Comparison of ENCODE assay signal across 18 mouse cellular contexts in genomic region chr9:95542475-95542874, GRCm38 (mm10). TPM values are rescaled to one million over a fixed set of nuclear protein-coding genes. Genes with fewer than 3 reads are reported as not detected.
DNase-seq lines count a peak whose midpoint lies in the region; ATAC-seq lines count a peak whose summit lies in the region.
"Had no signal": no experiment of that assay in that cellular context is flagged by ENCODE, and none has a peak within 500 bp of the region (broad histone marks: within the 10 kb centered on the region; RNA-seq: fewer than 3 reads in every experiment).

No protein-coding gene starts in this region.

- H3K27ac ChIP-seq in hindbrain, embryonic 15.5 days (replicated peaks), result 0 out of 2 replicates have a peak overlapping the region, but pooled peaks have one; percentile 29
- H3K27ac ChIP-seq in hindbrain, embryonic 10.5 days, result no peak overlapping the region
- peak overlapping the region; percentile 6; the same call in 1 of the 2 replicates for H3K27ac ChIP-seq in neural tube, embryonic 13.5 days (replicated peaks)
- peak overlapping the region; percentile 67; the same call in 1 of the 2 replicates for H3K27ac ChIP-seq in liver, embryonic 15.5 days (replicated peaks)
- H3K27ac ChIP-seq in neural tube, embryonic 15.5 days (replicated peaks), result 0 out of 2 replicates have a peak overlapping the region, but pooled peaks have one; percentile 48
- H3K27ac ChIP-seq: embryonic facial prominence, embryonic 15.5 days; limb, embryonic 13.5 days had no signal

- 0 out of 2 replicates have a peak, but pooled peaks cover 3% of the 10 kb centered on the region for H3K4me1 ChIP-seq in hindbrain, embryonic 15.5 days (replicated peaks)
- H3K4me1 ChIP-seq in hindbrain, embryonic 10.5 days (replicated peaks), result no peaks in the 10 kb centered on the region
- 0 out of 2 replicates have a peak, but pooled peaks cover 4% of the 10 kb centered on the region for H3K4me1 ChIP-seq in neural tube, embryonic 13.5 days (replicated peaks)
- H3K4me1 ChIP-seq in liver, embryonic 15.5 days (replicated peaks), result peaks cover 22% of the 10 kb centered on the region
- 0 out of 2 replicates have a peak, but pooled peaks cover 3% of the 10 kb centered on the region for H3K4me1 ChIP-seq in neural tube, embryonic 15.5 days
- H3K4me1 ChIP-seq: embryonic facial prominence, embryonic 15.5 days; limb, embryonic 13.5 days had no signal

- H3K9ac ChIP-seq in hindbrain, embryonic 15.5 days, result no peak overlapping the region
- no peak overlapping the region for H3K9ac ChIP-seq in neural tube, embryonic 13.5 days
- H3K9ac ChIP-seq in liver, embryonic 15.5 days, result no peak overlapping the region
- no peak overlapping the region for H3K9ac ChIP-seq in neural tube, embryonic 15.5 days (replicated peaks)
- H3K9ac ChIP-seq: embryonic facial prominence, embryonic 15.5 days; limb, embryonic 13.5 days had no signal

- H3K4me3 ChIP-seq in hindbrain, embryonic 15.5 days, result no peak overlapping the region
- no peak overlapping the region for H3K4me3 ChIP-seq in hindbrain, embryonic 10.5 days
- H3K4me3 ChIP-seq in neural tube, embryonic 13.5 days, result no peak overlapping the region
- H3K4me3 ChIP-seq in liver, embryonic 15.5 days (replicated peaks), result no peak overlapping the region
- H3K4me3 ChIP-seq in neural tube, embryonic 15.5 days (replicated peaks), result no peak overlapping the region
- H3K4me3 ChIP-seq: embryonic facial prominence, embryonic 15.5 days; limb, embryonic 13.5 days had no signal

- WGBS in hindbrain, embryonic 15.5 days, result 73% methylated on average over 6 of the region's 6 CpGs
- WGBS in hindbrain, embryonic 10.5 days, result 86% methylated on average over 6 of the region's 6 CpGs
- 77% methylated on average over 6 of the region's 6 CpGs for WGBS in neural tube, embryonic 13.5 days
- 73% methylated on average over 6 of the region's 6 CpGs for whole genome bisulfite sequencing in liver, embryonic 15.5 days (ENCODE audit: insufficient replicate concordance)
- 80% methylated on average over 6 of the region's 6 CpGs for WGBS in neural tube, embryonic 15.5 days

- ATAC-seq in hindbrain, embryonic 15.5 days (ENCODE audit: low FRiP score, low read depth), result no peak
- no peak for ATAC-seq in neural tube, embryonic 13.5 days (ENCODE audit: low read depth)
- peak; percentile 36 for ATAC-seq in liver, embryonic 15.5 days (ENCODE audit: insufficient read depth)
- ATAC-seq in neural tube, embryonic 15.5 days (ENCODE audit: low FRiP score), result no peak
- ATAC-seq: inflammation-experienced regulatory T-cells, adult 6 months had no signal

- H3K9me3 ChIP-seq in hindbrain, embryonic 15.5 days, result no peaks in the 10 kb centered on the region
- no peaks in the 10 kb centered on the region for H3K9me3 ChIP-seq in hindbrain, embryonic 10.5 days
- H3K9me3 ChIP-seq in neural tube, embryonic 13.5 days, result no peaks in the 10 kb centered on the region
- H3K9me3 ChIP-seq in liver, embryonic 15.5 days (replicated peaks), result no peaks in the 10 kb centered on the region
- no peaks in the 10 kb centered on the region for H3K9me3 ChIP-seq in neural tube, embryonic 15.5 days (replicated peaks)
- H3K9me3 ChIP-seq: embryonic facial prominence, embryonic 15.5 days; limb, embryonic 13.5 days had no signal

- no peak overlapping the region for H3K4me2 ChIP-seq in hindbrain, embryonic 15.5 days
- no peak overlapping the region for H3K4me2 ChIP-seq in neural tube, embryonic 13.5 days
- peak overlapping the region; percentile 26; the same call in 1 of the 2 replicates for H3K4me2 ChIP-seq in liver, embryonic 15.5 days
- H3K4me2 ChIP-seq in neural tube, embryonic 15.5 days, result no peak overlapping the region
- H3K4me2 ChIP-seq: embryonic facial prominence, embryonic 15.5 days; limb, embryonic 13.5 days had no signal

- H3K27me3 ChIP-seq in hindbrain, embryonic 15.5 days, result no peaks in the 10 kb centered on the region
- H3K27me3 ChIP-seq in hindbrain, embryonic 10.5 days (ENCODE audit: insufficient read depth, poor library complexity, severe bottlenecking), result no peaks in the 10 kb centered on the region
- H3K27me3 ChIP-seq in neural tube, embryonic 13.5 days, result no peaks in the 10 kb centered on the region
- no peaks in the 10 kb centered on the region for H3K27me3 ChIP-seq in liver, embryonic 15.5 days
- H3K27me3 ChIP-seq in neural tube, embryonic 15.5 days (replicated peaks), result no peaks in the 10 kb centered on the region
- H3K27me3 ChIP-seq: embryonic facial prominence, embryonic 15.5 days; limb, embryonic 13.5 days had no signal

- no peaks in the 10 kb centered on the region for H3K36me3 ChIP-seq in hindbrain, embryonic 15.5 days
- H3K36me3 ChIP-seq in hindbrain, embryonic 10.5 days, result no peaks in the 10 kb centered on the region
- H3K36me3 ChIP-seq in neural tube, embryonic 13.5 days, result no peaks in the 10 kb centered on the region
- H3K36me3 ChIP-seq in liver, embryonic 15.5 days (replicated peaks), result no peaks in the 10 kb centered on the region
- no peaks in the 10 kb centered on the region for H3K36me3 ChIP-seq in neural tube, embryonic 15.5 days
- H3K36me3 ChIP-seq: embryonic facial prominence, embryonic 15.5 days; limb, embryonic 13.5 days had no signal

- DNase-seq in hindbrain, embryonic 10.5 days (ENCODE audit: low spot score), result no peak
- DNase-seq in neural tube, embryonic 10.5 days (ENCODE audit: extremely low spot score, low spot score), result no peak
- DNase-seq in frontal cortex, postnatal 25 days (ENCODE audit: low spot score in 2 of 2), result no peak
- DNase-seq: B cell, adult 2 months; cerebellum, adult 18-20 months; cerebellum, postnatal 25 days; embryo, embryonic 11 days; gastrocnemius, postnatal 10 days; heart, postnatal 36 days; right cerebral cortex, postnatal 14 days; spleen, adult 18-20 months had no signal

RNA-seq across cellular contexts. Expression of gene Paqr9, which starts 17.0 kb away (rescaled TPM):
- polyA plus RNA-seq in hindbrain, embryonic 15.5 days (2015; fragmentation: Nextera tagmentation; extraction: Ambion mirVana), result 6.4 and 6.8 TPM in 2 replicates
- 0.14 and 0.18 TPM in 2 replicates for polyA plus RNA-seq in hindbrain, embryonic 10.5 days (2016; fragmentation: Nextera tagmentation; extraction: Ambion mirVana)
- polyA plus RNA-seq in neural tube, embryonic 13.5 days (2015; fragmentation: Nextera tagmentation; extraction: Ambion mirVana), result 4.1 and 4.3 TPM in 2 replicates
- polyA plus RNA-seq in liver, embryonic 15.5 days (2015; fragmentation: Nextera tagmentation; extraction: Ambion mirVana), result 13.3 and 14.9 TPM in 2 replicates
- polyA plus RNA-seq in neural tube, embryonic 15.5 days (2015; fragmentation: Nextera tagmentation; extraction: Ambion mirVana), result 6.5 and 8.8 TPM in 2 replicates
- polyA plus RNA-seq: inflammation-experienced regulatory T-cells, adult 6 months had no signal

RNA-seq across cellular contexts. Expression of gene U2surp, which starts 30.7 kb away (rescaled TPM):
- polyA plus RNA-seq in hindbrain, embryonic 15.5 days (2015; fragmentation: Nextera tagmentation; extraction: Ambion mirVana), result 113 and 122 TPM in 2 replicates
- 101 and 129 TPM in 2 replicates for polyA plus RNA-seq in hindbrain, embryonic 10.5 days (2016; fragmentation: Nextera tagmentation; extraction: Ambion mirVana)
- 145 and 161 TPM in 2 replicates for polyA plus RNA-seq in neural tube, embryonic 13.5 days (2015; fragmentation: Nextera tagmentation; extraction: Ambion mirVana)
- 43.5 and 52.1 TPM in 2 replicates for polyA plus RNA-seq in liver, embryonic 15.5 days (2015; fragmentation: Nextera tagmentation; extraction: Ambion mirVana)
- polyA plus RNA-seq in neural tube, embryonic 15.5 days (2015; fragmentation: Nextera tagmentation; extraction: Ambion mirVana), result 115 and 128 TPM in 2 replicates
